ENCODE assay signal across 11 mouse cellular contexts in the genomic region with DNA sequence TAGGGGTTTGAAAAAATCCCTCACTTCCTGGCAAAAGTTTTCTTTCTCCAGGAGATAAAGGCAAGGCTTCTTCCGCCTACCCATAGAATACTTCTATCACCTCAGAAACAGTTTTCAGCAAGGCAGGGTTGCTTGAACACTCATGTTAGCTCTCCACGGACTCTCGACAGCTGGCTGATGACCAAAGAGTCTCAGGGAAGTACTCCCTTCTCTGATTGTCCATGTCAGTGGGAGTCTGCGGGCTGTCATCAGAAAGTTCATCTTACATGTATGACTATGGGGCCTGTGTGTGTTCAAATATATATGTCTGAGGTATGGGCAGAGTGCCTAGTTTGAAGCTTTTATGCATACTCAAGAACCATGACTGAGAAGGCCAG.
DNase-seq lines count a peak whose midpoint lies in the region; ATAC-seq and TF ChIP-seq lines count a peak whose summit lies in the region.
"Had no signal": no experiment of that assay in that cellular context is flagged by ENCODE, and none has a peak within 500 bp of the region (broad histone marks: within the 10 kb centered on the region; RNA-seq: fewer than 3 reads in every experiment).

No protein-coding gene starts in this region.

- no peak overlapping the region for H3K9ac ChIP-seq in heart, embryonic 15.5 days
- no peak overlapping the region for H3K9ac ChIP-seq in lung, embryonic 16.5 days (ENCODE audit: low read length)

- no peaks in the 10 kb centered on the region for H3K27me3 ChIP-seq in heart, embryonic 15.5 days
- no peaks in the 10 kb centered on the region for H3K27me3 ChIP-seq in lung, embryonic 16.5 days (ENCODE audit: control insufficient read depth, insufficient read depth, low read depth, low read length)

- no peak for TF ChIP-seq CTCF in lung, adult 2 months (IDR thresholded peaks at IDR 0.05; ENCODE audit: insufficient read depth, low read length)

- ATAC-seq in heart, embryonic 15.5 days (replicated peaks; ENCODE audit: insufficient number of reproducible peaks, insufficient read depth, low FRiP score, low read depth): peak; percentile 60
- ATAC-seq in lung, embryonic 16.5 days (ENCODE audit: low read depth): peak; percentile 72
- ATAC-seq: forebrain, embryonic 16.5 days had no signal

- H3K27ac ChIP-seq in heart, embryonic 15.5 days: peak overlapping the region; percentile 32
- peak overlapping the region; percentile 72 for H3K27ac ChIP-seq in lung, embryonic 16.5 days (ENCODE audit: low read length)

- 0 out of 2 replicates have a peak overlapping the region, but pooled peaks have one; percentile 2 for H3K4me3 ChIP-seq in heart, embryonic 15.5 days
- no peak overlapping the region for H3K4me3 ChIP-seq in lung, adult 2 months (replicated peaks; ENCODE audit: extremely low read depth, low read depth, low read length)
- no peak overlapping the region for H3K4me3 ChIP-seq in lung, embryonic 16.5 days (ENCODE audit: low read length)

- DNase-seq in cerebellum, postnatal 10 days: peak; percentile 10 to 17
- DNase-seq in cerebellum, postnatal 25 days: no peak
- no peak for DNase-seq in heart, adult 11 months
- peak; percentile 8 for DNase-seq in lung, adult 2 months
- no peak for DNase-seq in lung, postnatal 10 days
- no peak for DNase-seq in adrenal gland, postnatal 4 days (ENCODE audit: low spot score in 2 of 2)
- DNase-seq: adrenal gland, adult 8-10 months; cerebellum, postnatal 36 days had no signal

- peak overlapping the region; percentile 48 for H3K4me2 ChIP-seq in heart, embryonic 15.5 days
- H3K4me2 ChIP-seq in lung, embryonic 16.5 days (ENCODE audit: low read depth, low read length): peak overlapping the region; percentile 35; the same call in 1 of the 2 replicates

- no peaks in the 10 kb centered on the region for H3K9me3 ChIP-seq in heart, embryonic 15.5 days (replicated peaks)
- H3K9me3 ChIP-seq in lung, embryonic 16.5 days (ENCODE audit: control insufficient read depth, low read length): no peaks in the 10 kb centered on the region

- H3K4me1 ChIP-seq in heart, embryonic 15.5 days (replicated peaks): 0 out of 2 replicates have a peak, but pooled peaks cover 5% of the 10 kb centered on the region
- no peaks in the 10 kb centered on the region for H3K4me1 ChIP-seq in lung, adult 2 months (ENCODE audit: control insufficient read depth, insufficient read depth, low read length)
- peaks cover 5% of the 10 kb centered on the region; the same call in 1 of the 2 replicates for H3K4me1 ChIP-seq in lung, embryonic 16.5 days (replicated peaks; ENCODE audit: control insufficient read depth, insufficient read depth, low read length)

- 25% methylated on average over 4 of the region's 4 CpGs for WGBS in heart, embryonic 15.5 days
- WGBS in lung, adult 2 months: 61% methylated on average over 4 of the region's 4 CpGs
- 22% methylated on average over 4 of the region's 4 CpGs for WGBS in lung, embryonic 16.5 days

- H3K36me3 ChIP-seq in heart, embryonic 15.5 days: no peaks in the 10 kb centered on the region
- H3K36me3 ChIP-seq in lung, embryonic 16.5 days (ENCODE audit: control insufficient read depth, insufficient read depth, low read length): no peaks in the 10 kb centered on the region

- no peak for TF ChIP-seq POLR2A in lung, adult 2 months (IDR thresholded peaks at IDR 0.05; ENCODE audit: borderline replicate concordance, extremely low read depth, low read depth, low read length)

Comparison
In these comparisons a context has a peak if more than half of its experiments do, and no peak if none do; other contexts are left out.
1. DNase-seq: peak in cerebellum, postnatal 10 days (2 of 2) and lung, adult 2 months (single experiment); none in cerebellum, postnatal 25 days (0 of 2), heart, adult 11 months (single experiment), lung, postnatal 10 days (single experiment) and adrenal gland, postnatal 4 days (0 of 2).